Mouse (Mus musculus) activated CD4-positive, CD25-positive, alpha-beta regulatory T cell, adult 4 months (primary cell): Measurements from ENCODE around the gene Sdr42e1. TPM values are rescaled to one million over a fixed set of nuclear protein-coding genes. Genes with fewer than 3 reads are reported as not detected.

Experiments
- ATAC-seq: one replicate; pipeline ENCODE4 v1.8.0; 2017
- polyA plus RNA-seq, 2 experiments: library from polyadenylated mRNA; unstranded; fragments of 100-300 nt; shearing (Covaris generic); gene quantifications; one replicate each; pipeline ENCODE4 v1.2.1; 2017

Sdr42e1 gene
- polyA plus RNA-seq, 2 experiments from 2014 or later = 0.93 to 1.1 TPM

DNA sequence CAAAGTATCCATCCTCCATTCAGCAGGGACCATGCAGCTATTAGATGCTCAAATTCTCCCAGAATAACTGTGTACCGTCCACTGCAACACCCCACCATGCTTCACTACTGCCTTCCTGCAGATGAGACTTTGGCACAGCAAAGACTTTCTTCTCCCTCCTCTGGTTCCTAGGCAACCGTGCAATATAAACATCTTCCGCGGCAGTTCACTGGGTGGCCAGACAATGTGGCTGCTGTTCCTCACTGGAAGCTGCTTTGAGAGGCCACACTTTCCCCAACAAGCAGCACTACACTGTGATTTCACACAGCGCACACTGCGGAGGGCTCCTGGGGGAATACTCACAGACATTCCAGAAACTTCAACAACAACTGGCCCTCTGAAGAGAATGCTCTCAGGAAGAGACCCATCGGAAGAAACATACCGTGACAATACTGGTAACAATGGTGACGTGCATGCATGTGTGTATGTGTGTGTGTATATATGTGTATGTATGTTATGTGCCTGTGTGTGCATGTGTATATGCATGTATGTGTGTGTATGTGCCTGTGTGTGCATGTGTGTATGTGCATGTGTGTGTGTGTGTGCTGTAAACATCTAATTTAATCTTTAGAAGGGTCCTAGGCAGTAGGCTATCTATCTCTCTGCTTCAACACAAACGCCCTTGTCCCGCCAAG is 13.0 kb downstream of the Sdr42e1 start:
- ATAC-seq = no peak

DNA sequence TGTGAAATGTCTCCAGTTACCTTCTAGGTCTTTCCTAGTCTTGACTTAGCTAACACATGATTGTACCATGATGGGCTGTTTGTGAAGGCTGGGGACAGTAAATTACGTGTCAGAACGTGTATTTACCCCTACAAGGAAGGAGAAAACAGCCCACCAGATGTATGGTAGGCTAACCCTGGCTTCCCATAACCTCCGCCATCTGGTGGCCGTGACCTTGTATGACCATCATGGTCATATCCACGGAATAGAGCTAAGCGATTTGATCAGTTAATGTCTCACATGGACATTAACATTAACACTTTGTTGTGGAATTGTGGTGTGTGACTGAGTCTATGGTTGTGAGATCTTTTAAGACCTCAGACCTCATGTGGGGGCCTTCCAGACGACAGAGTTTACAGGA is 14.5 kb downstream of the Sdr42e1 start:
- ATAC-seq = no peak

DNA sequence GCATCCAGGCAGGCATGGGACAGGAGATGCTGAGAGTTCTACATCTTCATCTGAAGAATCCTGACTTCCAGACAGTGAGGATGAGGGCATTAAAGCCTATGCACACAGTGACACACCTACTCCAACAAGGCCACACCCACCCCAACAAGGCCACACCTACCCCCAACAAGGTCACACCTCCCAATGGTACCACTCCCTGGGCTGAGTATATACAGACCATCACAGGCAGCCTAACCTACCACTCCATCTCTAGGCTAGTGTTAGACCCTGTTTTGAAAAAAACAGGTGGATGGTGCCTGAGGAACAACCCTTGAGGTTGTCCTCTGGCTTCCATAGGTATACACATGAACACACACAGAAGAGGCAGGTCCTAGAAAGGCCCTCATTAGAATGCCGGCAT is 21.2 kb downstream of the Sdr42e1 start:
- no peak for ATAC-seq

DNA sequence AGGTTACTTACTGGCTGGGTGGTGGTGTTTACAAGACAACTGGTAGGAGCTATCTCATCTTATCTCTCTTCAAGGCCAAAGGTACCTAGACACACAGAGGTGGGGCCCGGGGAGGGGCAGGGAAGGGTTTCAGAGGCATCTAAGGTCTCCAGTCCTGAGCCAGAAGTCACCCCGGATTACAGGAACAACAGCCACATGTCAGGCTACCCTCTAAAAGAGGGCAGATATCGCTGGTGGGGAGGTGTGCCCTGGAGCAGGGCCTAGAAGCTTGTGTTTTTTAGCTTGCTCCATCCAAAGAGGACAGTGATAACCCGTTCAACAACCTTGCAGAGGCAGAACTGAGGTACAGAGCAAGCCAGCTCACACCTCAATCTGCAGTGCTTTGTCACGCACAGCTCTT is 27.0 kb downstream of the Sdr42e1 start:
- ATAC-seq = no peak

DNA sequence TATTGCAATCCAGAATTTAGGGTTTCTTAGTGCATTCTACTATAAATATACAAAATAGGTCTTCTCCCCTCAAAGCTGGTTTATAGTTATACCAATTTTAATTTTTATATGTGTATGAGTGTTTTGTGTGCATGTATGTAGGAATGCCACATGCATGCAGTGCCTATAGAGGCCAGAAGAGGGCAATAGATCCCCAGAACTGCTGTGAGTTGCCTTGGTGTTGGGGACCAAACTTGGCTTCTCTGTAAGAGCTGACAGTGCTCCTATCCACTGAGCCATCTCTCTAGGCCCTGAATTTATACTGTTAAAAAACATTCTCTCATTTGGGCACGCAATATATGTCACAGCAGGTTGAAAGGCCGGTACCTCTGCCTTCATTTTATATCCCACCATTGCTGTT is 27.5 kb downstream of the Sdr42e1 start:
- ATAC-seq = no peak

DNA sequence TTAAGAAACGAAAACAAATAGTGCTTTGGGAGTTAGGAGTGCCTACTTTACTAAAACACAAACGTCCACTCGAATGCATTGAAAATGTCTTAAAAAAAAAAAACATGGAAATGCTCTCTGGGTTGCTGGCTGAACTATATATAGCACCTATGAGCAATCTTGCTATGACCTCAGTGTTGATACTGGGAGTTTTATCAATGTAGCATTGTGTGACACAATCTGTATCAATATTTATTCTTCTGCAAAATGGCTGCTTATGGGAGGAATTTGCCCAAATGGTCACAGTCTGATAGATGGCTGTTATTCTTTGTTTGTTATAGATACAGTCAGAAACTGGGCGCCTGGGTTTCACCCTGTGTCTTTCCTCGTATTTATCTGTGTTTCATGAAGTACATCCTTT is 28.0 kb downstream of the Sdr42e1 start:
- ATAC-seq = no peak

DNA sequence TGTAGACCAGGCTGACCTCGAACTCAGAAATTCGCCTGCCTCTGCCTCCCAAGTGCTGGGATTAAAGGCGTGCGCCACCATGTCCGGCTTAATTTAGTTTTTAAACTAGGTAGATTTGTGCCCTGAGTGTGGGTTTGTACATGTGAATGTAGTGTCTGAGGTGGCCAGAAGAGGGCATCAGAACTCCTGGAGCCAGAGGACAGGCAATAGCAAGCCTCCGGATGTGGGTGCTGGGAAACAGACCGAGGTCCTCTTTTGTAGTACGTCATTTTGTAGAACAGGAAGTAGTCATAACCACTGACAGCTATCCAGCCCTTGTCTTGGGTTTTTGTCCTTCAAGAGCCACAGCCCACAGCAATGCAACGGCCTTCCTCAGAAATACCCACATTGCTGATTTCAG is 33.9 kb downstream of the Sdr42e1 start:
- ATAC-seq = no peak

DNA sequence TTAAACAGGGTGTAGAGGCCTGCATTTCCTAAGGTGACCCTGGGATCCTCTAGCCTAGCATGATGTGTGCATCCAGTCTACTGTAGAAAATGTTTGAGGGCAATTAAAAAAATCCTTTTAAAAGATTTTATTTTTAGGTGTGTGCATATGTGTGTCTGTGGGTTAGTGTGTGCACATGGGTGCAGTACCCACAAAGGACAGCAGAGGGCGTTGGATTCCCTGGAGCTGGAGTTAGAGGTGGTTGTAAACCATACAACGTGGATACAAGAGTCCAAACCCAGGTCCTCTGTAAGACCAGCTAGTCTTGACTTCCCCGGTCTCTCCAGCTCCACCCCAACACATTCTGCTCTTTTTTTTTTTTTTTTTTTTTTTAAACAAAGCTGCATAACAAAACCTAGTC is 36.0 kb downstream of the Sdr42e1 start:
- no peak for ATAC-seq

DNA sequence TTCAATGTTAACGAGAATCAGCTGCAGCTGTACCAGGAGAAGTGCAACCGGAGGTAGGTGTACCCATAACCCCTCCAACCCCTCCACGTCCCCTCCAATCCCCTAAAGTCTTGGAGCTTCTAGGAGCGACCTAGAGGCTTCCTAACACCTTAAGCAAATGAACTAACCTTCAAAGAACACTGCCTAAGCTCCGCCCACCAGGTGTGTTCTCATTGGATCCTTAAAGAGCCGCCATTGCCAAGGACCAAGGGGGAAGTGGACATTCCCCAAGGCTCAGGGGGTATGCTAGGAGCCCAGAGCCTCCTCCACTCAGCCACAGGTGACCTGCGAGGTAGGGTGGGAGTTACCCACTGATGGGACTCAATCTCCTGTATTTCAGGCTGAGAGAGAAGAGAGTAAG is 39.1 kb downstream of the Sdr42e1 start:
- ATAC-seq = no peak

DNA sequence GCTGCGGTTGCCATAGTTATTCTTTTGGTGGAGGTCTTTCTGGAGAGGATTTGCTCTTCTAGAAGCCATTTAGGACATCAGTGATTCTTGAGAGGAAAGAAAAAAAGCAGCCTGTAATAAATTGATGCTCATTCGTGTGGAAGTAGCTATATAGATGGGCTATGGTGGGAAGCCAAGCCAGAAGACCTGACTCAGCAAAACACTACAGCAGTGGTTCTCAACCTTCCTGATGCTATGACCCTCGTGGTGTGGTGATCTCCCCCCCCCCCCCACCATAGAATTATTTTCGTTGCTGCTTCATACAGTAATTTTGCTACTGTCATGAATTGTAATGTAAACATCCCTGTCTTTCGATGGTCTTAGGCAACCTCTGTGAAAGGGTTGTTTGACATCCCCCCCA is 41.0 kb downstream of the Sdr42e1 start:
- no peak for ATAC-seq

DNA sequence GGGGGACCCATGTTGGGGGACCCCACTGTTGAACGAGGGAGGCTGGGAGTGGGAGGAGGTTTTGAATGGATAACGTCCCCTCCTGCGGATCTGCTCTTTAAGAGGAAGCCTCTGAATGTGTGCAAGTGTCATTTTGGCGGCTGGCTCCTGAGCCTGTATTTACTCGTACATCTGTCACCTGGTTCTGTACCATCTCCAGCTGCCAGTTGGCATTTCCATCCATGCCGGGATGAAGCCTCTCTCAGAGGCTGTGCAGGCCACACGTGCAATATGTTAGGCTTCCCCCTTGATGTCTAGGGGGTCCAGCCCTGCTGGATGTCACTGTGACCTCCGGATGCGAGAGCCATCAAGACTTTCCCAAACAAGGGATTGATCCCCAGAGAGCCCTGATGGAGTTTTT is 46.4 kb downstream of the Sdr42e1 start:
- no peak for ATAC-seq

DNA sequence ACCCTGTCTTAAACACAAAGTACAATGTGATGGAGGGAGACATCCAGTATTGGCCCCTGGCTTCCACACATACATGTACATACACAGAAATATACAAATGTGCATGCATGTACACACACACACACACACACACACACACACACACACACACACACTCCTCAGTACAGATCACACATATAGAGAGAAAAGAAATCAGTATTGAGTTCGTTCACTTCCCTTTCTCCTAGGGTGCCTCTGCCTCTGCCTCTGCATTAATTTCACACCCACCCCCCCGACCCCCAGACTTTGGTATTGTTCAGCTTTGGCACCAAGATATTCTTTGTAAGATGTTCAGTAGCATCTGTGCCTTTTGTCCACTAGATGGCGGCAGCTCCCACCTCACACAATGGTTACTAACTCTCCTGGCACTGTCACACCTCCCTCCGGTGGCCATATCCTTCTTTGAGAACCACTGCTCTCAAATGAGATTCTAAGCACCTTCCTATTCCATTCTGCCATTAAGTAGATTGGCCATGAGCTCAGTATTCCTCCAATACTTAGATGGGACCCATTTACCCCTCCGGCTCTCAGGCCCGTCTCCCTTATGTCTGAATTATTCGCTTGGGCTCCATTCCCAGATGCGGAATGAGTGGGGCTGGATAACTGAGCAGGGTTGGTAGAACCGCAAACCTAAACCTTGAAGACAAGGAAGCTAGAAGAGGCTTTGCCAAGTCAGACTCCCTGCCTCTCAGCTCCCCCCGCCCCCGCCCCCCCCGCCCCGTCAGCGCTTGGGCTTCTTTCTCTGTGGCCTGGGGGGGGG is 47.2 kb downstream of the Sdr42e1 start:
- no peak for ATAC-seq

DNA sequence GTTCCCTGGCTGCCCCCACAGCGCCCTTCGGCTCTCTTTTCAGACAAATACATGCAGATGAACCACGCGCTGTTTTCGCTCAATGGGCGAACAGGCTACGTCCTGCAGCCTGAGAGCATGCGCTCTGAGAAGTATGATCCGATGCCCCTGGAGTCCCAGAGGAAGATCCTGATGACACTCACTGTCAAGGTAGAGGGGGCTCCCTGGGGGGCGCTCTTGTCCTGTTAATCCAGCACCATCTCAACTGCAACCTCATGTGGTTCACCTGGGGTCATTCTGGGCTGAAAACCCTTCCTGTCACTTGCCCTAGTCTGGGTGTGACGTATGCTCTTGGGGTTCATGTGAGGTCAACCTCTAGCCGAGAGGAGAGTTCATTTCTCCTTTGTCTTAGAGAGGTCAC is 60.6 kb downstream of the Sdr42e1 start:
- ATAC-seq = no peak

Other genes starting within 250 kb of the Sdr42e1 start
- 1 to 10 TPM in 1 of 2 experiments, not detected in 1; 1.1 TPM for gene Plcg2, start 175.4 kb downstream of the Sdr42e1 start, polyA plus RNA-seq
- not detected for gene Hsd17b2, start 28.2 kb upstream of the Sdr42e1 start, polyA plus RNA-seq
- 10 to 100 TPM; 61.0 to 74.5 TPM for gene Mphosph6, start 128.3 kb upstream of the Sdr42e1 start, polyA plus RNA-seq